Mouse (Mus musculus): ENCODE data around the gene Gatad2a. TPM values are rescaled to one million over a fixed set of nuclear protein-coding genes. Genes with fewer than 3 reads are reported as not detected.
A peak's percentile ranks its signal among the peaks of the same experiment; 100 is the strongest.

Gene Gatad2a
- polyA plus RNA-seq, 1 experiment from 2014 or later: 33.2 TPM

GRCm38 (mm10) chr8:69899876-69900275, 96.3 kb downstream of the Gatad2a start:
- H3K9ac ChIP-seq: no peak overlapping the region
- no peaks in the 10 kb centered on the region for H3K9me3 ChIP-seq (replicated peaks)
- H3K36me3 ChIP-seq: peaks cover 3% of the 10 kb centered on the region
- H3K4me2 ChIP-seq: peak overlapping the region; percentile 90
- peaks cover 76% of the 10 kb centered on the region for H3K4me1 ChIP-seq (replicated peaks)
- H3K27ac ChIP-seq: no peak overlapping the region
- 0 out of 2 replicates have a peak overlapping the region, but pooled peaks have one; percentile 79 for H3K4me3 ChIP-seq
- WGBS: 86% methylated on average over 2 of the region's 2 CpGs
- H3K27me3 ChIP-seq: no peaks in the 10 kb centered on the region
- no peak for ATAC-seq (replicated peaks; ENCODE audit: insufficient number of reproducible peaks, insufficient read depth, low FRiP score, low read depth)

DNA sequence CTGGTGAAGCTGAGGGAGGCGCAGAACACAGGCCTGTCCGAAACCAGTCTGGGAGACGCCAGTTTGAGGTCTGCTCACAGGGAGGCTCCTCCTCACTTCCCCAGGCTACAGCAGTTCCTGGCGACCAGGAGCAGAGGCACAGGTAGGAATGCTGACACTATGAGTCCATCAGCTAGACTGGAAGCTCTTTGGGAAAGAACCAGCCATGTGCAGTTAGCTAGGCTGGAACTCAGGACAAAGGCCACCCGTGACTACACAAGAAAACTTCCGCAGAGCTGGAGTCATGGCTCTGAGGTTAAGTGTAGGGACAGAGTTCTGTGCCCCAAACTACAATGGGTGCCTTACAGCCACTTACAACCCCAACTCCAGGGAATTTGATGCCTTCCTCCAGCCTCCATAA, 98.3 kb downstream of the Gatad2a start:
- Histone ChIP-seq H3K4me2 (no peak overlapping the region), H3K4me1 (replicated peaks) (peaks cover 78% of the 10 kb centered on the region), H3K36me3 (peaks cover 17% of the 10 kb centered on the region), H3K27ac (no peak overlapping the region), H3K9me3 (replicated peaks) (no peaks in the 10 kb centered on the region), H3K4me3 (no peak overlapping the region), H3K9ac (no peak overlapping the region), H3K27me3 (no peaks in the 10 kb centered on the region)
- WGBS: 83% methylated on average over 6 of the region's 6 CpGs
- no peak for ATAC-seq (replicated peaks; ENCODE audit: insufficient number of reproducible peaks, insufficient read depth, low FRiP score, low read depth)

DNA sequence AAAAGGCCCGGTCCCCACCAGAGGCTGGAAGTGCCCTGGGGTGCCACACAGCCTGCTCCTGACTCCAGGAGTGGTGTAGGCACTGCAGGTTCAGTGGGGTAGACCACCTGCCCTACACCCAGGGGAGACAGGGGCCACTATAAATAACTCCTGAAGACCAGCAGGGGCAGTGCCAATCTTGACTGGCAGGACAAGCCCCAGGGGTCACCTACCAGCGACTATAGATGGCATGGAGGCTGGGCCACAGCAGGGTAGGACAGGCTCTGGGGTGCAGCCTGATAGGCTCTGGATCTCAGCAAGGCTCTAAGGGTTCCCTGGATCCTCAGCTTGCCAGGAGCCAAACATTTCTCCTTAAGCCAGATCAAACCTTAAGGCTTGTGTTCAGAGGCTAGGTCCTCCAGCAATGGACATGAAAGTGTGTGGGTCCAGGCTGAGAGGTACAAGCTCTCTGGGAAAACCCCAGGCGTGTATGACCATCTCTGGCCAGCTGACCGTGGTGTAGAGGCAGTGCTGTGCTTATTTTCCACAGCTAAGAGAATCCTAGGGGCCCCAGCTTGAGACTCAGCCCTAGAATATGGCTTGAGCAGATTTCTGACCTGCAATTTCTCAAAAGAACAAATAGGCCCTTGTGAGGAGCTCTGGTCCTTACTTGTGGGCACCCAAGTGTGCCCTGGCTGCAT, 100.3 kb downstream of the Gatad2a start:
- Histone ChIP-seq H3K9ac (0 out of 2 replicates have a peak overlapping the region, but pooled peaks have one; percentile 32), H3K36me3 (peaks cover 20% of the 10 kb centered on the region), H3K27ac (no peak overlapping the region), H3K4me1 (replicated peaks) (peaks cover 66% of the 10 kb centered on the region), H3K4me3 (no peak overlapping the region), H3K4me2 (no peak overlapping the region), H3K9me3 (replicated peaks) (no peaks in the 10 kb centered on the region), H3K27me3 (no peaks in the 10 kb centered on the region)
- 59% methylated on average over 4 of the region's 4 CpGs for WGBS
- 0 out of 2 replicates have a peak, but pooled peaks have one; percentile 20 for ATAC-seq (replicated peaks; ENCODE audit: insufficient number of reproducible peaks, insufficient read depth, low FRiP score, low read depth)

- 62% methylated on average over 6 of the region's 6 CpGs for WGBS
- no peak overlapping the region for H3K4me2 ChIP-seq
- peaks cover 20% of the 10 kb centered on the region for H3K36me3 ChIP-seq
- peaks cover 58% of the 10 kb centered on the region for H3K4me1 ChIP-seq (replicated peaks)
- H3K27ac ChIP-seq: no peak overlapping the region
- H3K4me3 ChIP-seq: no peak overlapping the region
- ATAC-seq (replicated peaks; ENCODE audit: insufficient number of reproducible peaks, insufficient read depth, low FRiP score, low read depth): no peak
- peaks cover 10% of the 10 kb centered on the region for H3K27me3 ChIP-seq
- H3K9ac ChIP-seq: 0 out of 2 replicates have a peak overlapping the region, but pooled peaks have one; percentile 5
- no peaks in the 10 kb centered on the region for H3K9me3 ChIP-seq (replicated peaks)
These were observed 101.3 kb downstream of the Gatad2a start for GRCm38 (mm10) chr8:69894836-69895332.

DNA sequence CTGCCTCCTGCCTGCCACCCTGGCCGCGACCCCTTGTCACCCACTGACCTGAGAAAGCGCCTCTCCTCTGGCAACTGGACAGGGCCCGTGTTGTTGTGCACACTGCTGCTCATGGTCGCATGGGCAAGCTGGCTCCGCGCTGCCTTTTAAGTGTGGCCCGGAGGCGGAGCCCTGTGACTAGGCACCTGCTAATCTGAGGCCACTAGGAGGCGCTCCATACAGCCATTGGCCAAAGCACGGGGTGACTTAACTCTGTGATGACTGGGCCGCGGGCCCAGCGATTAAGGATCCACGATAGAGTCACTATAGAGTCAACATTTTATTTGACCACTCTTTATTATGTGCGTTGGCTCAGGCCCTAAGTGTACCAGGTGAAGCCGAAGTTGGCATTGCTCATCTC, 102.3 kb downstream of the Gatad2a start:
- Histone ChIP-seq H3K36me3 (peaks cover 16% of the 10 kb centered on the region), H3K27me3 (peaks cover 20% of the 10 kb centered on the region), H3K9ac (no peak overlapping the region), H3K4me3 (no peak overlapping the region), H3K9me3 (replicated peaks) (no peaks in the 10 kb centered on the region), H3K4me2 (no peak overlapping the region), H3K27ac (no peak overlapping the region), H3K4me1 (replicated peaks) (peaks cover 63% of the 10 kb centered on the region)
- ATAC-seq (replicated peaks; ENCODE audit: insufficient number of reproducible peaks, insufficient read depth, low FRiP score, low read depth): no peak
- 56% methylated on average over 17 of the region's 17 CpGs for WGBS

DNA sequence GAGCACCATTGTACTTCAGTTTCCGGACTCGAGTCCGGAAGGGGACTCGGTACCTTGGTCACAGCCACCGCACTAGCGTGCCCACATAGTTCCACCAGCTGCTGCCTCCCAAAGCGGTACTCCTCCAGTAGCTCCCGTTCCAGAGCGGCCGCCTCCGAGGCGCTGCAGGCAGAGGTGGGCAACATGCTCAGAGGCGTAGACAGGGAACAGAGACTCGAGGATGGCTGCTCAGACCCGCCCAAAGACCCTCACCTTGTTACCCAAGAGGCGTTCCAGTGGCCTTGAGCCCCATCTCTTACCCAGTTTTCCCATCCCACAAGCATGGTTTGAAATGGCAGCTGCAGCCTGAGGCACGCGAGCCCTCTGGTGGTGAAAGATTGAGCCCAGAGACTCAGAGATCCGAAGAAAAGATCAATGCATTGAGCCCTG, 105.4 kb downstream of the Gatad2a start:
- 40% methylated on average over 19 of the region's 19 CpGs for WGBS
- no peak overlapping the region for H3K4me2 ChIP-seq
- H3K36me3 ChIP-seq: peaks cover 16% of the 10 kb centered on the region
- no peak overlapping the region for H3K9ac ChIP-seq
- no peak overlapping the region for H3K27ac ChIP-seq
- H3K4me3 ChIP-seq: no peak overlapping the region
- peaks cover 50% of the 10 kb centered on the region for H3K27me3 ChIP-seq
- H3K9me3 ChIP-seq (replicated peaks): no peaks in the 10 kb centered on the region
- peaks cover 63% of the 10 kb centered on the region for H3K4me1 ChIP-seq (replicated peaks)
- ATAC-seq (replicated peaks; ENCODE audit: insufficient number of reproducible peaks, insufficient read depth, low FRiP score, low read depth): no peak

- Histone ChIP-seq H3K9me3 (replicated peaks) (no peaks in the 10 kb centered on the region), H3K27me3 (peaks cover 70% of the 10 kb centered on the region), H3K27ac (no peak overlapping the region), H3K36me3 (peaks cover 13% of the 10 kb centered on the region), H3K4me2 (peak overlapping the region; percentile 63), H3K9ac (0 out of 2 replicates have a peak overlapping the region, but pooled peaks have one; percentile 21), H3K4me1 (replicated peaks) (peaks cover 47% of the 10 kb centered on the region), H3K4me3 (peak overlapping the region; percentile 37)
- ATAC-seq (replicated peaks; ENCODE audit: insufficient number of reproducible peaks, insufficient read depth, low FRiP score, low read depth): no peak
- 6% methylated on average over 32 of the region's 32 CpGs for WGBS
These were observed 107.3 kb downstream of the Gatad2a start for GRCm38 (mm10) chr8:69888902-69889301.

GRCm38 (mm10) chr8:69888244-69888866, 107.8 kb downstream of the Gatad2a start:
- ATAC-seq (replicated peaks; ENCODE audit: insufficient number of reproducible peaks, insufficient read depth, low FRiP score, low read depth): no peak
- H3K4me1 ChIP-seq (replicated peaks): peaks cover 42% of the 10 kb centered on the region
- peak overlapping the region; percentile 37 for H3K4me3 ChIP-seq
- peak overlapping the region; percentile 6; the same call in 1 of the 2 replicates for H3K9ac ChIP-seq
- H3K27me3 ChIP-seq: peaks cover 75% of the 10 kb centered on the region
- 7% methylated on average over 24 of the region's 24 CpGs for WGBS
- peaks cover 7% of the 10 kb centered on the region; the same call in 1 of the 2 replicates for H3K36me3 ChIP-seq
- H3K4me2 ChIP-seq: peak overlapping the region; percentile 63
- H3K9me3 ChIP-seq (replicated peaks): no peaks in the 10 kb centered on the region
- H3K27ac ChIP-seq: no peak overlapping the region

DNA sequence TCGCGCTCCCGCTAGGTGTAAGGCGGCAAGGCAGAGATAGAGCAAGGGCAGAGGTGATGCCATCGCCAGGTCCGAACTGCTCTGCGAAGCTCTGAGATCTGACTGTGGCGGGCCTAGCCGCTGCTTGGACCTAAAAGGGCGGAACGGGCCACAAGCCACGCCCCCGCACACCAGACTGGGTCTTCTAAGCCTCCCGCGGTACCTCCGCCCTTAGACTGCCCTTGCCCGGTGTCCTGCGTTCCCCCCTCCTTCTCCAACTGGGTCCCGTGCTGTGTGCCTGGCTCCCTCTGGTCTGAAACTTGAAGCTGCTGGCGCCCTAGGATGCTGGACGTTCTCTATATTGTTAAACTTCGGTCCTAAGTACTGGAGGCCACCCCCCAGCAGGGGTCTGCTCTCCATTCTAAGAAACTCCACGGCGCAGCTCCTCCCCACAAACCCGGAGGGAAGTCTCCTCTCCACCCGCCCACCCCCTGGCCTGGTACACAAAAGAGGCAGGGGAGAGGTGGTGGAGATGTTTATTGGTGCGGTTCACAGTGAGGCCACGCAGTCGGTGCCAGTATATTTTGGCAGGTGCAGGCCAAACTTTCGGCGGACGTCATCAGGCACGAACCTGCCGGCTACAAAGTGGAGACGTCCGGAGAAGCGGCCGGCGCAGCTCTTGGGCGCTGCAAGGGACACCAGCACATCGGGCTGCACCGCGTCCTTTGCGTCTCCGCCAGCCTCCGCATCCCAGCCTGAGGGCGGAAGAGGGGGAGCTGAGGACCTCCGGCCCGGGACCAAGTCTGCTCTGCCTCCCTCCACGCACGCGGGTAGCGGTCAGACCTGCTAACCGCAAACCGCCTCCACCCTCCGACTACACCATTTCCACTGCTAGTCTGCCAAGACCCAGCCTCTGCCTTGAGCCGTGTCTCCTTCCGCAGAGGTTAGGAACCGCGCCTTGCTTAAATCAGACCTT, 108.6 kb downstream of the Gatad2a start, which contains the start of gene Cilp2:
Cilp2 (minus strand) TSS at position 399 of the 955 bp plus-strand sequence.
- peak within 1 kb of the TSS; percentile 37 for H3K4me3 ChIP-seq
- peak within 1 kb of the TSS; percentile 6; the same call in 1 of the 2 replicates for H3K9ac ChIP-seq
- H3K9me3 ChIP-seq (replicated peaks): no peaks in the 10 kb centered on the region
- no peak within 1 kb of the TSS for H3K27ac ChIP-seq
- H3K27me3 ChIP-seq: peaks cover 83% of the 10 kb centered on the region
- ATAC-seq (replicated peaks; ENCODE audit: insufficient number of reproducible peaks, insufficient read depth, low FRiP score, low read depth): peak; percentile 25; the same call in 1 of the 2 replicates
- 1% methylated on average over 59 of the region's 60 CpGs for WGBS
- peaks cover 43% of the 10 kb centered on the region for H3K4me1 ChIP-seq (replicated peaks)
- H3K4me2 ChIP-seq: peak within 1 kb of the TSS; percentile 63
- H3K36me3 ChIP-seq: no peaks in the 10 kb centered on the region

DNA sequence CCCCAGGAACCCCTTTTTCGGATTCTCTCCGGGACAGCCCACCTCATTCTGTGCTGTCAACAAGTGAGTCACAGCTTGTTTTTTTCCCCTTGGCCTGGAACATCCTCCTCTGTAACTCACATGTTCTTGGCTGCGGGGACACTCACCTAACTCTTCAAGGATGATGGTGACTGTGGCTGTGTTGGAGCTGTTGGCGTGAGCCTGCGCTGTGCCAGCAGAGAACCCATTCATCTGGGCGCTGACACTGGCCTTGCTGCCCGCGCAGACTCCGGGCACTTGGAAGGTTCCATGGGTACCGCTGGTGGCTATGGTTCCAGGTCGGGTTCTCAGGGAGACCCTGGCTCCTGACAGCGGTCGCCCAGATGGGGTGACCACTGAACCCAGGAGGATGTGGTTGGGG, 112.0 kb downstream of the Gatad2a start:
- 59% methylated on average over 13 of the region's 13 CpGs for WGBS

More for the DNA sequence above, 112.0 kb downstream of the Gatad2a start:
- Histone ChIP-seq H3K9ac (no peak overlapping the region), H3K27me3 (peaks cover 100% of the 10 kb centered on the region), H3K36me3 (no peaks in the 10 kb centered on the region), H3K9me3 (replicated peaks) (no peaks in the 10 kb centered on the region), H3K27ac (no peak overlapping the region), H3K4me2 (no peak overlapping the region), H3K4me3 (no peak overlapping the region), H3K4me1 (replicated peaks) (peaks cover 52% of the 10 kb centered on the region)
- ATAC-seq (replicated peaks; ENCODE audit: insufficient number of reproducible peaks, insufficient read depth, low FRiP score, low read depth): no peak

All from heart, embryonic 15.5 days (tissue).